Mouse (Mus musculus) lung, adult 18-20 months (tissue): ENCODE measurements around the gene Parvb.

Experiments used
- DNase-seq, 2 experiments: peaks; one replicate each; pipeline ENCODE4 v3.0.0; 2022; ENCODE audit warnings: mixed read lengths in 2 of 2

Parvb gene

DNA sequence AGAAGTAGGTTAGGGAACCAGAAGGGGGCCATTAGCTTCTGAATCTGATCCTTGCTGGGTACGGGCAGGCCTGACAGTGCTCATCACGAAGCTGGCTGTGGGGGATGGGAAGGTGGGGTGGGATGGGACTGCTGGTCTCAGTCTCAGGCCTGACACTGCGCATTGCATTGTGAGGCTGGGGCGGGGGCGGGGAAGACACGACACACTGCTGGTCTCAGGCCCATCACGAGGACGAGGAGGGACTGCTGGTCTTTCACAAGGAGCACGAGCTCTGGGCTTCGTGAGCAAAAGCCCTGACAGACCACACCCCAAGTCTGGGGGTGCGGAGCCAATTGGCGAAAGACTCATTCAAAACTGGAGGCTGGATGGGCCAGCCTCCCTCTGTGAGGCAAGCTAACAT lies 93.9 kb downstream of the Parvb start:
- DNase-seq, result peak in 1 of 2 experiments; percentile 36

- DNase-seq, result no peak
Measured at GRCm38 (mm10) chr15:84328870-84329269, 97.0 kb downstream of the Parvb start.

- DNase-seq, result no peak
Measured at GRCm38 (mm10) chr15:84329940-84330339, 98.1 kb downstream of the Parvb start.

- no peak for DNase-seq
Measured at GRCm38 (mm10) chr15:84331066-84331612, 99.3 kb downstream of the Parvb start.

GRCm38 (mm10) chr15:84336281-84336817 lies 104.5 kb downstream of the Parvb start:
- DNase-seq, result no peak

DNA sequence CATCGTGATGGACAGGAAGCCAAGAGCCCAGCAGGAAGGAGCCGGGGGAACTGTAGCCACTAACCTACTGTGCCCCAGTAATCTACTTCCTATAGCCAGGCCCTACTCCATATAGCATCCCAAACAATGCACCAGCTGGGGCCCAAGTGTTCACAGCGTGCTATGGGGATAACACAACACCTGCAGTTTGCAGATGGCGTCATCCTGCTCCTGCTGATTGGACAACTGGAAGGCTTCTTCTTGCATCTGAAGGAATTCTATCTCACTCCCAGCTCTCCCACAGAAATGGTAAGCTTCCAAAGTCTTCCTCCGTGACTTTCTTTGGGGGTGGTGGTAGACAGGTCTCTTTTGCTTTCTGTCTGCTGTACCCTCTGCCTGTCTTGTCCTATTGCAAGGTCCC lies 105.8 kb downstream of the Parvb start:
- DNase-seq, result no peak

DNA sequence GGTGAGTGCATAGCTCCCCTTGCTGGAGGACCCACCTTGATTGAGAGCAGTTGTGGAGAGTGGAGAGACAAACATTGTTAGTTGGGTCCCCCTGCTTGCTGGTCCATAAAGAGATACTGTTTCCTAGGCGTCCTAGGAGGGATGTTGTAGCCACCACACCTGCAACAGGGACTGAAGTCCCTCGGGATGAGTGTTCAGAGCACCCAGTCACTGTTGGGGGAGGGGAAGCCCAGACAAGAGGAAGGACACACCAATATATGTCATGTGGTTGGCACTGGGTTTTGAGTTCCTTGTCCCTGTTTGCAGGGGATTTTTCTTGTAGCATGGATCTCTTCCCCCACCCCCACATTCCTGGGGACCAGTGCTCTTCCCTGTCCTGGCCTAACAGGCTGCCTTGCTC lies 109.1 kb downstream of the Parvb start:
- no peak for DNase-seq

DNA sequence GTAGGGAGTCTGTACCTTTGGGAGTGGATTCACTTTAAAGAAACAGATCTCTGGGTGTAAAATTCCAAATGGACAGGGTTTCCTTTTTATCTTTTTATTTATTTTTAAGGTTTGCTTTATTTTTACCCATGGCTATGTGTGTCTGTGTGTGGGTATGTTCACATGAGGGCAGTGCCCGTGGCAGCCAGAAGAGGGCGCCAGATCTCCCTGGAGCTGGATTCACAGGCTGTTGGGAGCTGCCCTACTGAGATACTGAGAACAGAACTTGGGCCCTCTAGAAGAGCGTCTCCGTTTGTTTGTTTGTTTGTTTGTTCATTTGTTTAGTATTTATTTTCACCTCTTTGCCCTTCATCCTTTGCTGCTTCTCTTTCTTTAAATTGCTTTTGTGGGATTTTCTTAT lies 116.9 kb downstream of the Parvb start:
- no peak for DNase-seq

DNA sequence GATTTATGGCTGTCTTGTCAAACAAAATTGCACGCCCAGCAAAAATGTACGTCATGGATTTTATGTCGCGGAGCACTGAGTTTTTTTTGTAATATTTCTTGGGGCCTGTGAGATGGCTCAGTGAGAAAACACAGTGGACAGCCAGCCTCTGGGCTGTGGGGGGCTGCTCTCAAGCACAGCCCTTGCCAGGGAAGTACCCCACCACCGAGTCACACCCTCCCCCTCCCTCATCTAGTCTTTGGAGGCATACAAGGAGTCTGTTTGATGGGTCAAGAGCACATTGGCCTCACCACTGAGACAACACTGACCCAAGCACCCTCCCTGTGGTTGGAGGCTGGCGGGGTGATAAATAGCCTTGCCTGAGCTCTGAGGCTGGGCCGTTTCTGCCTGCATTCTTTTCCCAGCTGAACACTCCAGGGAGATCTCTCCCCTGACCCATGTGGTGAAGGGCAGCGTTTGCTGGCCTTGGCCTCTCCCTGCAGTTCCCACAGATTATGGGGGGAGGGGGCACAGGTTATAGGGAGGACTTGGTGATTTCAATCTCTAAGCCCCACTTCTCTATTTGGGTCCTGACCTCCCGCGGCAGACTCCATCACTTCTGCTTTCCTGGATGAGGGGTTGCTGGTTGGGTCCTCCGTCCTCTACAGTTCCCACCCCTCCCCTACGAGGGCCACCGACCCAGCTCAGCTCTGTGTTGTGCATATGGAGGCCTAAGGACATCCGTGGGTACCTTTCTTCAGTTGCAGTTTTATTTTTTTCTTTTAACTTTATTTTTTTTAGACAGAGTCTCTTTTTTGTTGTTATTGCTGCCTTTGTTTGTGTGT lies 118.3 kb downstream of the Parvb start:
- DNase-seq, result no peak

GRCm38 (mm10) chr15:84351342-84351741 lies 119.5 kb downstream of the Parvb start:
- DNase-seq, result no peak

- no peak for DNase-seq
Measured at GRCm38 (mm10) chr15:84351915-84352844, 120.3 kb downstream of the Parvb start.

DNA sequence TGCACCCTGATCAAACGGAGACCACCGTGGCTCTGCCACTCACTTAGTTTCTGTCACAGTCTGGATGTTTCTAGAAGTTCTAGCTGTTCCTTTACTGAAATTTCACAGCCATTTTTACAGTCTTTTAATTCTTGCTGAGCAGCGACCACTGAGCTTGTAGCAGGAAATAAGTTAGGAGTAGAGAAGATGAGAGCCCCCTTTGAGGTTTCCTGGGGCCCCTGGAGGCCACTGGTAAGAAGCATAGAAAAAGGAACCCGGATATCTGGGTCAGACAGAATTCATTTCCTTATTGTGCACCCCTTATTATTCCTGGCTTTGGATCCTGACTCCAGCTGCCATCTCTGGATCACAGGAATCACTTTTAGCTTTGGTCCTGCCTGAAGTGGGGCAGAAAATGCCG lies 123.2 kb downstream of the Parvb start:
- no peak for DNase-seq

DNA sequence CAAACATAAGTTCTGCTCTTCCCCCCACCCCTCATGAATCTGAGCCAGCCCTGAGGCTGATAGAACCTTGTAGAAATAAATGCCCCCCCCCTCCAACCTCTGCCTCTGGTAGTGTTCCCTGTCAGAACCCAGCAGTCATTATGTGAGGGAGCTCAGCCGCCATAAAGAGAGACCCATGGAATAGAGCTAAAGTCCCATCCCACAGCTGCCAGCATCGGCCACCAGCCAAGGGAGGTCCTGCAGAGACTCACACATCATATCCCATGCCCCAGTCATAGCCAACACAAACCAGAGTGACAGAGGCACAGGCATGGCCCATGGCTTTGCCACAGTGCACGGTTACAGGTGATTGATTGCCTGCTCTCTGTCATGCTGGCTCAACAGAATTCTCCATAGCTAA lies 132.9 kb downstream of the Parvb start:
- DNase-seq, result no peak
